Mouse (Mus musculus) midbrain, embryonic 16.5 days (tissue): ENCODE measurements around the gene Vasp. TPM values are rescaled to one million over a fixed set of nuclear protein-coding genes. Genes with fewer than 3 reads are reported as not detected.
A peak's percentile ranks its signal among the peaks of the same experiment; 100 is the strongest.

ENCODE experiments used
- ATAC-seq: fragments of 200-750 bp; cut with Nextera tagmentation; 2 replicates; pipeline ENCODE4 v1.8.0; 2017; ENCODE audit warnings: moderate TSS enrichment
- H3K27ac ChIP-seq: fragments of 300-500 bp; sonication (generic); 2 replicates; pipeline ENCODE4 v1.5.1; 2014; ENCODE audit warnings: mild to moderate bottlenecking, low read length, mixed read lengths
- H3K27me3 ChIP-seq: fragments of 300-500 bp; sonication (generic); 2 replicates; pipeline ENCODE4 v1.6.1; 2014; ENCODE audit warnings: low read depth, low read length, mixed read lengths; ENCODE audit not compliant: control insufficient read depth, insufficient read depth
- H3K36me3 ChIP-seq: fragments of 300-500 bp; sonication (generic); 2 replicates; pipeline ENCODE4 v1.6.1; 2014; ENCODE audit warnings: mild to moderate bottlenecking, low read length, moderate library complexity, mixed read lengths; ENCODE audit not compliant: control insufficient read depth, insufficient read depth
- H3K4me1 ChIP-seq: fragments of 300-500 bp; sonication (generic); 2 replicates; pipeline ENCODE4 v1.6.1; 2014; ENCODE audit warnings: mild to moderate bottlenecking, low read length, mixed read lengths; ENCODE audit not compliant: control insufficient read depth, insufficient read depth
- H3K4me2 ChIP-seq: fragments of 300-500 bp; sonication (generic); 2 replicates; pipeline ENCODE4 v1.6.1; 2014; ENCODE audit warnings: mild to moderate bottlenecking, low read length, mixed read lengths
- H3K4me3 ChIP-seq: fragments of 300-500 bp; sonication (generic); 2 replicates; pipeline ENCODE4 v1.5.1; 2014; ENCODE audit warnings: low read depth, mild to moderate bottlenecking, low read length, moderate library complexity, mixed read lengths
- H3K9ac ChIP-seq: fragments of 300-500 bp; sonication (generic); 2 replicates; pipeline ENCODE4 v1.6.1; 2014; ENCODE audit warnings: low read depth, low read length, mixed read lengths
- H3K9me3 ChIP-seq: fragments of 300-500 bp; sonication (generic); replicated peaks from 2 replicates; pipeline ENCODE4 v1.6.1; 2014; ENCODE audit warnings: mild to moderate bottlenecking, low read length, mixed read lengths; ENCODE audit not compliant: control insufficient read depth, poor library complexity, severe bottlenecking
- WGBS: fragments of 180-500 bp; shearing (Covaris S2); extraction: QIAGEN DNeasy Blood & Tissue Kit; methylation state at CpG from one replicate; pipeline ENCODE4 v1.1.7; 2014; 5-methylcytosine and 5-hydroxymethylcytosine counted together
- polyA plus RNA-seq: library from polyadenylated mRNA; unstranded; fragments of >200 nt; fragmentation: Nextera tagmentation; extraction: Ambion mirVana; gene quantifications from 2 replicates; pipeline ENCODE4 v1.2.1, GENCODE M21; 2015

Gene Vasp
- polyA plus RNA-seq, 1 experiment from 2014 or later, result 35.5 TPM

DNA sequence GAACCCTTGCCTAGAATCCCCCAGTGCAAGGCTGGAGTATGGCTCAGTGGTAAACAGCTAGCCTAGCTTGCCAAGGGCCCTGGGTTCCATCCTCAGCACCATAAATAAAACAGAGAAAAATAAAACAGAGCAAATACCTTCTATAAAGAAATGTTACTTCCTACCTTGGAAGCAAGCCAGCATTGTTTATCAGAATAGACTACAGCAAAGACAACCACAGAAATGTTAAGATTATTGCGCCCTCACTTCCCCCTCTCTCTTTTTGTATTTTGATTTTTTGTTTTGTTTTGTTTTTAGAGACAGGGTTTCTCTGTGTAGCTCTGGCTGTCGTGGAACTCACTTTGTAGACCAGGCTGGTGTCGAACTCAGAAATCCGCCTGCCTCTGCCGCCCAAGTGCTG, 26.2 kb upstream of the Vasp start:
- Histone ChIP-seq H3K9me3 (no peaks in the 10 kb centered on the region), H3K27ac (no peak overlapping the region), H3K4me2 (no peak overlapping the region), H3K9ac (no peak overlapping the region), H3K4me1 (peaks cover 13% of the 10 kb centered on the region), H3K36me3 (peaks cover 14% of the 10 kb centered on the region), H3K27me3 (peaks cover under 1% of the 10 kb centered on the region), H3K4me3 (no peak overlapping the region)
- WGBS, result 92% methylated on average over 5 of the region's 5 CpGs
- ATAC-seq, result no peak

GRCm38 (mm10) chr7:19297034-19297433, 25.4 kb upstream of the Vasp start:
- H3K4me1 ChIP-seq, result peaks cover 8% of the 10 kb centered on the region
- no peaks in the 10 kb centered on the region for H3K27me3 ChIP-seq
- H3K27ac ChIP-seq, result no peak overlapping the region
- H3K9ac ChIP-seq, result no peak overlapping the region
- H3K4me3 ChIP-seq, result no peak overlapping the region
- WGBS, result 87% methylated on average over 6 of the region's 6 CpGs
- no peaks in the 10 kb centered on the region for H3K9me3 ChIP-seq
- no peak for ATAC-seq
- H3K4me2 ChIP-seq, result no peak overlapping the region
- peaks cover 15% of the 10 kb centered on the region for H3K36me3 ChIP-seq

GRCm38 (mm10) chr7:19295503-19296185, 24.0 kb upstream of the Vasp start:
- Histone ChIP-seq H3K4me1 (peaks cover 9% of the 10 kb centered on the region), H3K36me3 (peaks cover 15% of the 10 kb centered on the region), H3K4me2 (peak overlapping the region; percentile 27; the same call in 1 of the 2 replicates), H3K27ac (0 out of 2 replicates have a peak overlapping the region, but pooled peaks have one; percentile 47), H3K4me3 (no peak overlapping the region), H3K9ac (no peak overlapping the region; the same call in 1 of the 2 replicates), H3K9me3 (no peaks in the 10 kb centered on the region), H3K27me3 (no peaks in the 10 kb centered on the region)
- peak; percentile 53 for ATAC-seq
- WGBS, result 15% methylated on average over 20 of the region's 22 CpGs

DNA sequence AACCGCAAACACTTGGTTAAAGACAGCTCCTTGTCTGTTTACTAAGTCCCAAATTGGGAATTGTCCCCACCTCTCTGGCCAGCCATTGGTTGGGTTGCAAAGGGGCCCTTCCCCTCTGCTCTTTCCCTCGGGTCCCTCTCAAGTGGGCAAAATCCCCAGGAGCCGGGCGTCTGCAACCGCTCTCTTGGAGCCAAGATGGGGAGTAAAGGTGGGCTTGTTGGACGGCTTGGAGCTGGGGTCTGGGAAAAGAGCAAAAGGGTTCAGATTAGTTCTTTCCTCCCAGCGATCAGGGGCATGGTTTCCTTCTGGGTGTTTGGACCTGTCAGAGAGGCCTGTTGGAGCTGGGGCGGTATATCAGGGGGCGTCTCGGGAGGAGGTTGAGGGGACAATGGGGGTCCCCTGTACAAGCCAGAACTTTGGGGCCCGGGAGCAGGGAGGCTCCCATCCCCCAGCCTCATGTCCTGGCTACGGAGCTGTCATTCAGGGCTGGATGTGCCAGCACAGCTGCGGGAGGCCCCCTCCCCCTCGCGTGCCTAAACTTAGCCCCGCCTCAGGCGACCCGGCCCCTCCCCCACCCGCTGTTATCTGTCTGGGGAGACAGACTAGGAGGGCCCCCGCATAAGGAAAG, 19.5 kb upstream of the Vasp start:
- Histone ChIP-seq H3K4me3 (peak overlapping the region; percentile 12; the same call in 1 of the 2 replicates), H3K27ac (no peak overlapping the region), H3K36me3 (peaks cover 20% of the 10 kb centered on the region), H3K4me2 (peak overlapping the region; percentile 12; the same call in 1 of the 2 replicates), H3K9me3 (no peaks in the 10 kb centered on the region), H3K4me1 (peaks cover 7% of the 10 kb centered on the region), H3K27me3 (no peaks in the 10 kb centered on the region), H3K9ac (0 out of 2 replicates have a peak overlapping the region, but pooled peaks have one; percentile 42)
- 7% methylated on average over 20 of the region's 20 CpGs for WGBS
- no peak for ATAC-seq

DNA sequence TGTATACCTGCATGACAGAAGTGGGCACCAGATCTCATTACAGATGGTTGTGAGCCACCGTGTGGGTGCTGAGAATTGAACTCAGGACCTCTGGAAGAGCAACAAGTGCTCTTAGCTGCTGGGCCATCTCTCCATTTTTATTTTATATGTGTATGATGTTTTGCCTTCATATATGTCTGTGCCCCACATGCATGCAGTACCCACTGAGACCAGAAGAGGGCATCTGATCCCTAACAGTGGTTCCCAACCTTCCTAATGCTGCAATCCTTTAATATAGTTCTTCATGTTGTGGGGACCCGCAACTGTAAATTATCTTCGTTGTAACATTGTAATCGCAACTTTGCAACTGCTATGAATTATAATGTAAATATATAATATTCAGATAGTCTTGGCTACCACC, 13.1 kb upstream of the Vasp start:
- Histone ChIP-seq H3K9ac (no peak overlapping the region), H3K4me2 (peak overlapping the region; percentile 71), H3K4me3 (no peak overlapping the region), H3K4me1 (peaks cover 14% of the 10 kb centered on the region), H3K27ac (no peak overlapping the region), H3K9me3 (no peaks in the 10 kb centered on the region), H3K36me3 (peaks cover 4% of the 10 kb centered on the region), H3K27me3 (peaks cover 15% of the 10 kb centered on the region)
- 34% methylated on average over 4 of the region's 4 CpGs for WGBS
- ATAC-seq, result no peak

DNA sequence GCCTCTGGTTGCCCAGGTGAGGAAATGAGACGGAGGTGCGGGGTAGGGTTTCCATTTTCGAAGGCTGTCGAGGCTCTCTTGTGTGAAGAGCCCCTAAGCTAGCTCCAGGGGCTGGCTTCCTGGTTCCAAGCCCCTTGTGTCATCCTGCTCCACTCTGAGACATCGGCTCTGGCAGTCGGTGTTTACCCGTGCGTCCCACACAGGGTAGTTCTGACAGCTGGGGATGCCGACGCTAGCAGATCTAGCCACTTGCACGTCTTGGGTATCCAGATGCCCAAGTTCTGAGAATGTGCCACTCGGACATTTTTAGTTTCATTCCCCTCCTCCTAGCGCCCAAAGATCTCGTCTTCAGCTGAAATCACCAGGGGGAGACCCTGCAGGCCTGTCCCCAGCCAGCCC, 11.8 kb upstream of the Vasp start:
- Histone ChIP-seq H3K4me3 (peak overlapping the region; percentile 75), H3K4me2 (peak overlapping the region; percentile 71), H3K27ac (peak overlapping the region; percentile 90), H3K27me3 (peaks cover 29% of the 10 kb centered on the region), H3K9ac (peak overlapping the region; percentile 93), H3K36me3 (peaks cover 4% of the 10 kb centered on the region), H3K9me3 (no peaks in the 10 kb centered on the region), H3K4me1 (peaks cover 21% of the 10 kb centered on the region)
- 17% methylated on average over 14 of the region's 14 CpGs for WGBS
- ATAC-seq, result peak; percentile 22; the same call in 1 of the 2 replicates

DNA sequence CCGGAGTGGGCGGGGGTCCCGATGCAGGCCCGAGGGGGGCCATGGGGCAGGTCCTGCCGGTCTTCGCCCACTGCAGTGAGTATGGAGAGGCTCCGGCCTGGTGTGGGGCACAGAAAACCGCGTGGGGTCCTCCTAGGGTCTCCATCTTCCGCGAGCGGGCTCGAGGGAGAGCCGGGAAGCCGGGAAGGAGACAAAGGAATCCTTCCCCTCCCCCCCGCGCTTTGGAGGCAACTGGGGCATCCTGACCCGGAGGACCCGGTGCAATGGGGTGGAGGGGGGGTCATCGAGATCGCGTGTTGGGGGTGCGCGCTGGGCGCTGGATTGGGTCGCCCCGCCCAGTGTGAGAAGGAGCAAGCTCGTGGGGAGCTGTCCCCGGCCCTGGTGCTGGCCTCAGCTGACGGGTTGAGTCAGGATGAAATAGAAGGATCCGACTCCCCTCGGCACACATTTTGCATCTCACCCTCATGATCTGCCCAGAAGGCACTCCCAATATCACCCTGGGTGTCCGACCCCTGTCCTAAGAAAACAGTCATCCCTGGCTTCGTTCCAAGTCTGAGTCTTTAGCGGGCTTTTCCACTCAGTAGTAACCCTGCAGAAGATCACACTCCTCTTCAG, 11.3 kb upstream of the Vasp start:
- peak; percentile 80 for ATAC-seq
- Histone ChIP-seq H3K36me3 (peaks cover 4% of the 10 kb centered on the region; the same call in 1 of the 2 replicates), H3K27ac (peak overlapping the region; percentile 90), H3K27me3 (peaks cover 34% of the 10 kb centered on the region), H3K4me1 (peaks cover 21% of the 10 kb centered on the region), H3K9me3 (no peaks in the 10 kb centered on the region), H3K4me2 (peak overlapping the region; percentile 71), H3K9ac (peak overlapping the region; percentile 93), H3K4me3 (peak overlapping the region; percentile 75)
- whole genome bisulfite sequencing, result under 1% methylated on average over 30 of the region's 35 CpGs

DNA sequence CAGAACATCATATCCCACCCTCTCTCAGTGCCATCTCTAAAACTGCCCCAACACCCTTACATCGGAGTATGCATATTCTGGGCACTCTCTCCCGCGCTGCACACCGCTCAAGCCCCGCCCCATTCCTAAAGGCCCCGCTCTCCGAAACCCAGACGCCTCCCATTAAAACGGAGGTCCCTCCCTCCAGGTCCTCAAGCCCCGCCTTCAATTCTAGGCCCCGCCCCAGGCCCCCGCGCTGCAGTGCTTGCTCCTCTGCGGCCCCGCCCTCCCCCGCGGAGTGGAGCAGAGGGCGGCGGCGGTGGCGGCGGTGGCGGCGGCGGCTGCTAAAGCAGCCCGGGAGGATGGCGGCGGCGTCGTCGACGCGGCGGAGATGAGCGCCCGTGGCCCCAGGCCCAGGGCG, 10.8 kb upstream of the Vasp start, which contains the start of gene Rtn2:
TSS of gene Rtn2 (plus strand) at position 240 of the 400 bp plus-strand sequence.
- H3K4me3 ChIP-seq, result peak within 1 kb of the TSS; percentile 75
- H3K9me3 ChIP-seq, result no peaks in the 10 kb centered on the region
- H3K27me3 ChIP-seq, result peaks cover 39% of the 10 kb centered on the region
- H3K36me3 ChIP-seq, result peaks cover 4% of the 10 kb centered on the region; the same call in 1 of the 2 replicates
- H3K9ac ChIP-seq, result peak within 1 kb of the TSS; percentile 93
- under 1% methylated on average over 28 of the region's 37 CpGs for WGBS
- peak within 1 kb of the TSS; percentile 90 for H3K27ac ChIP-seq
- peak within 1 kb of the TSS; percentile 71 for H3K4me2 ChIP-seq
- ATAC-seq, result peak; percentile 84
- peaks cover 21% of the 10 kb centered on the region for H3K4me1 ChIP-seq
